Mouse (Mus musculus) brain, adult 2 months (tissue): ENCODE results near the gene Lysmd3.
"Not testable (repeated sequence)": the region's sequence is repeated elsewhere in the genome, so short reads cannot be mapped to it uniquely, and the experiment has no call there.

Source experiments
- DNase-seq: peaks from one replicate; pipeline ENCODE4 v3.0.0; 2011; ENCODE audit warnings: low read depth, low spot score

The Lysmd3 gene

GRCm38 (mm10) chr13:81657351-81658052 lies at the start of gene Lysmd3:
Lysmd3 (plus strand) TSS chr13:81657663.
- DNase-seq, result peak; percentile 97

GRCm38 (mm10) chr13:81610349-81610748 lies 47.1 kb upstream of the Lysmd3 start:
- peak; percentile 55 for DNase-seq

DNA sequence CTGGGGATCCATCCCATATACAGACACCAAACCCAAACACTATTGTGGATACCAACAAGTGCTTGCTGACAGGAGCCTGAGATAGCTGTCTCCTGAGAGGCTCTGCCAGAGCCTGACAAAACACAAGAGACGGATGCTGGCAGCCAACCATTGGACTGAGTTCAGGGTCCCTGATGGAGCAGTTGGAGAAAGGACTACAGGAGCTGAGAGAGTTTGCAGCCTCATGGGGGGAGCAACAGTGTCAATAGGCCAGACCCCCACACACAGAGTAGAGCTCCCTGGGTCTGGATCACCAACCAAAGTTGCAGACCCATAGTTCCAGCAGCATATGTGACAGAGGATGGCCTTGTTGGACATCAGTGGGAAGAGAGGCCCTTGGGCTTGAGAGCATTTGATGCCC lies 29.6 kb upstream of the Lysmd3 start:
- DNase-seq, result not testable (repeated sequence)

- no peak for DNase-seq
These were observed 28.8 kb upstream of the Lysmd3 start for GRCm38 (mm10) chr13:81628631-81629190.

GRCm38 (mm10) chr13:81629395-81629794 lies 28.1 kb upstream of the Lysmd3 start:
- no peak for DNase-seq

DNA sequence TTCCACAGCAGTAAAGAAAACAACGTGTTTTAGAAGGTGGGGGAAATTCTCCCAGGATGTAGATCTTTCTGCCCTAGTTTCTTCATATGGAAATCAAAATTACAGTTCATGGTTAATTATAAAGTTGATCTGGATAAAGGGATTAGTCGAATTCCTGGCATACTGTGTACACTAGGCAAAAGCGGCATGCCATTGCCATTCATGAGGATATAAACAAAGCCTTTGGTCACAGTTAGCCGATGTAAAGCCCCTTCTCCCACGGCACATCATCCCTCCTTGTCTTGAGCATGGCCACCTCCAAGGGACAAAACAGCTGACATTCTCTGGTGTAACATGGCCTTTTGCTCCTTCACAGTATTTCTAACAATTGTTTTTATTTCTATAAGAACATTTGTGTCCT lies 26.9 kb upstream of the Lysmd3 start:
- no peak for DNase-seq

- peak; percentile 88 for DNase-seq
These were observed 24.6 kb upstream of the Lysmd3 start, which contains the start of gene Adgrv1 for GRCm38 (mm10) chr13:81632720-81633415. Adgrv1 (minus strand) TSS chr13:81633154.

DNA sequence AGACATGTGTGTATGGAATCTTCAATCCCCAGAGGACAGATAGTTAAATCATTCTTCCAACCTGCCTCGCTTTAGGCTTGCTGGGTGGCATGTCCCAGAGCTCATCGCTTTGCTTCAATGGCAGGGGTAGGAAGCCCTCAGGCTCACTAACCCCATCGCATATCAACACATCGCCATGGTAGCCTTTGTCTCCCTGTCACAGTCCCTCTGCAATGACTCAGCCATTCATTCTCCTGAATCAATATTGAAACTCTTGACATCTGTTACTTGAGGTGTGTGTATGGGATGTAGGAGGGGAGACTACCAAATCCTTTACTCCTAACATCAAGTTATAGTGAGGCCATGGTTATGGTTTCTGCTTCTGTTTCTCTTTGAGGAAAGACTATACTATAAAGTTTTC lies 17.8 kb upstream of the Lysmd3 start:
- no peak for DNase-seq

DNA sequence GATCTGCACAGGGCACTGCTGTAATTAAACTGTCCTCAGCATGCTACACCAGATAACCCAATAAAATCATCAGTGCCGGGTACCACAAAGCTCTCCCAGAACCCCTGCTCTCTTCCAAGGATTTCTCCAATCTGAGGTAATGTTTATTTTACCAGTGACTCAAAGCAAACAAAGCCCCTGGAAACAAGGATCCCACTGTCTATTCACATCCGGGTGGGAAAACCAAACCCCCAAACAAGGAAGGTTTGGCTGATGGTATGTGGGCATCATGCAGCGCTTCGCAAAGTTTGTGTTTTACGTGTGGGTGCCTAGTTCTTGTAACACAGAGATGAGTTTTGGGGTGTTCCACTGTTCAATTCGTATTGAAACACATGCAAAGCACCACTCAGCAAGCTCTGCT lies 16.6 kb upstream of the Lysmd3 start:
- DNase-seq, result no peak

GRCm38 (mm10) chr13:81641289-81642045 lies 16.0 kb upstream of the Lysmd3 start:
- peak; percentile 71 for DNase-seq

- no peak for DNase-seq
These were observed 14.8 kb upstream of the Lysmd3 start for GRCm38 (mm10) chr13:81642491-81643149.

- no peak for DNase-seq
These were observed 13.4 kb upstream of the Lysmd3 start for GRCm38 (mm10) chr13:81644047-81644565.

DNA sequence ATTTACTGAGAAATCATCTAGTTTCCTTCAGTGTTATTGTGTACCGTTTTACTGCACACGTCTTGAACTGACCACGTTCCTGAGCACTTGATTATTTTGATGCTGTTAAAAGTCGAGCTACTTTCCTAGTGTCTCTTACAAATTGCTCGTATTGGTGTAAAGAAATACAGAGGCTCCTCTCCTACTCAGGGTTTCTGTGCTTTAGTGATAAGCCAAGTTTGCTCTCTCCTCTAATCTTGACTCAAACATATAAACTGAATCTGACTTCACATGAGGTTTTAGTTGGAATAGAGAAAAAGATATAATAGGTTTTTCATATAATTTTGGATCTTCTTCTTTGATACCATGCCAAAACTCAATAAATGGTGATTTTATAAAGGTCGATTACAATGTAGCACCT lies 11.1 kb upstream of the Lysmd3 start:
- no peak for DNase-seq

DNA sequence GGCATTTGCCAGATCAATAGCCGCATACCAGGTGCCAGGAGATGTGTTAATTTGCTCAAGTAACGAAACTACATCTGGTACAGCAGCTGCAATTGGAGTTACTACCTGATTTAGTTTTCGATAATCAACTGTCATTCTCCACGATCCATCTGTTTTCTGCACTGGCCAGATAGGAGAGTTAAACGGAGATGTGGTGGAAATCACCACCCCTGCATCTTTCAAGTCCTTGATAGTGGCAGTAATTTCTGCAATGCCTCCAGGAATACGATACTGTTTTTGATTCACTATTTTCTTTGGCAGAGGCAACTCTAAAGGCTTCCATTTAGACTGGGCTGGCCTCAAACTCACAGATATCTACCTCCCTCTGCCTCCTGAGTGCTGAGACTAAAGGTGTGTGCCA lies 7.1 kb upstream of the Lysmd3 start:
- not testable (repeated sequence) for DNase-seq

DNA sequence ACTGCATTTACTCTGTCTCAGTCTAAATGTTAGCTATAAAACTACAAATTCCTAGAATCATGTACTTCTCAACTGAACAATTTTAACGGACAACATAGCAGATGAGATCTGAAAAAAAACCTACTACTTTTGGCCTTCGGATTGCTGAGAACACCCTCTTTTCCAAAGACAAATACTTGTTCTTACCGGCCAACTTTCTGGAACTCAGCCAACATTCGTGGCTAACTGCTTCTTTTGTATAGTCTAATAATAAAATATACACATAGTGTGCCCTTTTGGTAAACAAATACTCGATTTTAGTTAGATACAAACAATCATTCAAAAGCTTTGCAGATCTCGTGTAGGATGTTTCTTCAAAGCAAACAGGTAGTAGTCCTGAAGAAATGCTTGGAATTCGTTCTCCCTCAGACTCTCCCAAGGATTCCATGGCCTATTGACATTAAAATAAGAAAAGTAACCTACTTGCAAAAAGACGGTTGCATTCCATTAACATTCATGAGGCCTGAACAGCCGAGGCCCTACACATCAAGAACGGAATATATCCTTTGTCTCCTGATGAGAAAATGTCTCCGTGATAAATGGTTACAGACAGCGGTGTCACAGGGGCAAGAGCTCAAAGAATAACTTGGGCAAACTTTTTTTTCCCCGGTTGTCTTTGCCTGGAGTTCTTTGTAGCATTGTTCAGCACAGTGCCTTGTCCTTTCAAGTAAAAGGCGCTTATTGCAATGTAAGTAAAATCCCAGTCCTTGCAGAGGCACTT lies 1.2 kb upstream of the Lysmd3 start:
- no peak for DNase-seq

GRCm38 (mm10) chr13:81657008-81657350 lies 484 bp upstream of the Lysmd3 start:
- DNase-seq, result no peak

- no peak for DNase-seq
These were observed 740 bp downstream of the Lysmd3 start for GRCm38 (mm10) chr13:81658053-81658752.

GRCm38 (mm10) chr13:81663566-81664330 lies 6.3 kb downstream of the Lysmd3 start:
- DNase-seq, result peak; percentile 44

DNA sequence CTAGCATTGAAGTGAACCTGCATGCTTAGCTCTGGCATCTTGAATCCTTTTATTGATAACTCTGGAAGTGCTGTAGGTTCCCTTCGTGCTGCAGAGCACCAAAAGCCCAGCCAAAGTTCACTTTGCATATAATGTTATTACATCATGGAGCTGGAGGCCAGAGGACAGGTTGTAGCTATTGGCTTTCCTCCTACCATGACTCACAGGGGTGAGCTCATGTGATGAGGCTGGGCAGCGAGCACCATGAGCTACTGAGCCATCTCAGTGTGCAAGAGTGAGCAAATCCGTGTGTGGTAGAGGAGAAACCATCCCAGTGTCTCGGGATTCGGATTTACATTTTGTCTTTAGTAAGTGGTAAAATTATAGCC lies 6.9 kb downstream of the Lysmd3 start:
- peak; percentile 86 for DNase-seq
